9 mouse cellular contexts compared by ENCODE assay signal in genomic region chr13:89334494-89334893, GRCm38 (mm10).
DNase-seq lines count a peak whose midpoint lies in the region; ATAC-seq and TF ChIP-seq lines count a peak whose summit lies in the region.
"Had no signal": no experiment of that assay in that cellular context is flagged by ENCODE, and none has a peak within 500 bp of the region (broad histone marks: within the 10 kb centered on the region; RNA-seq: fewer than 3 reads in every experiment).

No protein-coding gene starts in this region.

- 0 out of 2 replicates have a peak, but pooled peaks cover 3% of the 10 kb centered on the region for H3K4me1 ChIP-seq in heart, postnatal 0 days (ENCODE audit: control insufficient read depth, insufficient read depth)
- no peaks in the 10 kb centered on the region for H3K4me1 ChIP-seq in limb, embryonic 10.5 days
- H3K4me1 ChIP-seq in heart, embryonic 10.5 days = peaks cover 11% of the 10 kb centered on the region; the same call in 1 of the 2 replicates
- H3K4me1 ChIP-seq: hindbrain, embryonic 15.5 days had no signal

- no peaks in the 10 kb centered on the region for H3K27me3 ChIP-seq in heart, postnatal 0 days (ENCODE audit: control insufficient read depth, insufficient read depth, low read length)
- no peaks in the 10 kb centered on the region for H3K27me3 ChIP-seq in limb, embryonic 10.5 days (ENCODE audit: low read depth, poor library complexity, severe bottlenecking)
- no peaks in the 10 kb centered on the region for H3K27me3 ChIP-seq in heart, embryonic 10.5 days (ENCODE audit: insufficient read depth, poor library complexity, severe bottlenecking)
- H3K27me3 ChIP-seq: hindbrain, embryonic 15.5 days had no signal

- H3K4me3 ChIP-seq in heart, postnatal 0 days (ENCODE audit: low read depth, low read length) = no peak overlapping the region
- no peak overlapping the region for H3K4me3 ChIP-seq in limb, embryonic 10.5 days
- no peak overlapping the region for H3K4me3 ChIP-seq in heart, embryonic 10.5 days
- H3K4me3 ChIP-seq: hindbrain, embryonic 15.5 days had no signal

- no peak overlapping the region for H3K27ac ChIP-seq in heart, postnatal 0 days (ENCODE audit: low read depth)
- no peak overlapping the region for H3K27ac ChIP-seq in limb, embryonic 10.5 days
- no peak overlapping the region for H3K27ac ChIP-seq in heart, embryonic 10.5 days
- H3K27ac ChIP-seq: hindbrain, embryonic 15.5 days had no signal

- no peak for ATAC-seq in heart, postnatal 0 days (ENCODE audit: insufficient read depth, low read depth)
- peak; percentile 81; the same call in 1 of the 2 replicates for ATAC-seq in common myeloid progenitor, adult 5-6 weeks (replicated peaks; ENCODE audit: low read depth, poor library complexity, severe bottlenecking)

- no peak for DNase-seq in heart, postnatal 0 days (ENCODE audit: low spot score)
- DNase-seq in heart, adult 9 months (ENCODE audit: low spot score in 2 of 2) = no peak
- peak; percentile 44 for DNase-seq in A20 (ENCODE audit: low read depth, low spot score)
- DNase-seq in limb, embryonic 10.5 days (ENCODE audit: low spot score) = peak; percentile 35
- DNase-seq in right cerebral cortex, postnatal 25 days = no peak
- DNase-seq in heart, embryonic 10.5 days (ENCODE audit: low spot score) = no peak
- DNase-seq in cerebellum, postnatal 25 days = no peak

- H3K36me3 ChIP-seq in heart, postnatal 0 days (replicated peaks; ENCODE audit: control insufficient read depth, insufficient read depth, low read length) = no peaks in the 10 kb centered on the region
- no peaks in the 10 kb centered on the region for H3K36me3 ChIP-seq in limb, embryonic 10.5 days
- no peaks in the 10 kb centered on the region for H3K36me3 ChIP-seq in heart, embryonic 10.5 days
- H3K36me3 ChIP-seq: hindbrain, embryonic 15.5 days had no signal

- no peak overlapping the region for H3K9ac ChIP-seq in heart, postnatal 0 days (replicated peaks; ENCODE audit: low read depth, low read length)
- H3K9ac ChIP-seq: hindbrain, embryonic 15.5 days had no signal

- TF ChIP-seq EP300 in heart, postnatal 0 days (IDR thresholded peaks at IDR 0.05; ENCODE audit: low read depth) = no peak

- 48% methylated on average over 1 of the region's 1 CpGs for WGBS in heart, postnatal 0 days
- WGBS in limb, embryonic 10.5 days = 50% methylated on average over 1 of the region's 1 CpGs
- 36% methylated on average over 1 of the region's 1 CpGs for WGBS in heart, embryonic 10.5 days

- no peak overlapping the region for H3K4me2 ChIP-seq in heart, postnatal 0 days (ENCODE audit: low read depth, low read length)
- H3K4me2 ChIP-seq: hindbrain, embryonic 15.5 days had no signal

- peak; percentile 54 for TF ChIP-seq CTCF in heart, postnatal 0 days (IDR thresholded peaks at IDR 0.05; ENCODE audit: low read depth)

- no peaks in the 10 kb centered on the region for H3K9me3 ChIP-seq in heart, postnatal 0 days (replicated peaks; ENCODE audit: control insufficient read depth, low read length)
- no peaks in the 10 kb centered on the region for H3K9me3 ChIP-seq in limb, embryonic 10.5 days (replicated peaks)
- H3K9me3 ChIP-seq in heart, embryonic 10.5 days = no peaks in the 10 kb centered on the region
- H3K9me3 ChIP-seq: hindbrain, embryonic 15.5 days had no signal

Comparison
In these comparisons a context has a peak if more than half of its experiments do, and no peak if none do; other contexts are left out.
1. DNase-seq: peak in A20 (single experiment) and limb, embryonic 10.5 days (single experiment); none in heart, postnatal 0 days (single experiment), heart, adult 9 months (0 of 2), right cerebral cortex, postnatal 25 days (single experiment), heart, embryonic 10.5 days (single experiment) and cerebellum, postnatal 25 days (0 of 2).